In genomic region chr12:75735246-75736200, GRCm38 (mm10) we compare ENCODE assay signal across 7 mouse cellular contexts. TPM values are rescaled to one million over a fixed set of nuclear protein-coding genes. Genes with fewer than 3 reads are reported as not detected.
A peak's percentile ranks its signal among the peaks of the same experiment; 100 is the strongest.
DNase-seq lines count a peak whose midpoint lies in the region; ATAC-seq lines count a peak whose summit lies in the region.

Gene Sgpp1, minus strand, starts transcription at chr12:75735729.

- peak; percentile 93 for DNase-seq in adrenal gland, postnatal 14 days
- DNase-seq in heart, adult 11 months = peak; percentile 99
- DNase-seq in kidney, adult 11 months = peak; percentile 85
- peak; percentile 82 for DNase-seq in left cerebral cortex, postnatal 4 days
- peak; percentile 98 for DNase-seq in midbrain, embryonic 11.5 days (ENCODE audit: low spot score, missing footprints)
- peak; percentile 64 for DNase-seq in skeletal muscle tissue, adult 2 months (ENCODE audit: low read depth, low spot score)

- peak within 1 kb of the TSS; percentile 58 for H3K27ac ChIP-seq in embryonic facial prominence, embryonic 12.5 days
- H3K27ac ChIP-seq in midbrain, embryonic 11.5 days (ENCODE audit: low read depth, low read length) = peak within 1 kb of the TSS; percentile 40; the same call in 1 of the 2 replicates

- H3K9me3 ChIP-seq in embryonic facial prominence, embryonic 12.5 days = no peaks in the 10 kb centered on the region
- H3K9me3 ChIP-seq in midbrain, embryonic 11.5 days (ENCODE audit: control insufficient read depth, low read length) = no peaks in the 10 kb centered on the region

- peak within 1 kb of the TSS; percentile 66 for H3K4me3 ChIP-seq in embryonic facial prominence, embryonic 12.5 days
- peak within 1 kb of the TSS; percentile 77 for H3K4me3 ChIP-seq in midbrain, embryonic 11.5 days (ENCODE audit: low read depth, low read length)

- peak; percentile 80 for ATAC-seq in embryonic facial prominence, embryonic 12.5 days (ENCODE audit: insufficient number of reproducible peaks, insufficient read depth, low FRiP score, low TSS enrichment)
- peak; percentile 96 for ATAC-seq in midbrain, embryonic 11.5 days (ENCODE audit: low FRiP score)

- H3K36me3 ChIP-seq in embryonic facial prominence, embryonic 12.5 days = no peaks in the 10 kb centered on the region
- no peaks in the 10 kb centered on the region for H3K36me3 ChIP-seq in midbrain, embryonic 11.5 days (ENCODE audit: control insufficient read depth, insufficient read depth, low read length)

- intact Hi-C loops in left cerebral cortex, postnatal 4 days (cut with DNase I) = no loop called here

- H3K4me2 ChIP-seq in embryonic facial prominence, embryonic 12.5 days (replicated peaks) = peak within 1 kb of the TSS; percentile 87
- peak within 1 kb of the TSS; percentile 97 for H3K4me2 ChIP-seq in midbrain, embryonic 11.5 days

- WGBS in embryonic facial prominence, embryonic 12.5 days = under 1% methylated on average over 105 of the region's 105 CpGs
- under 1% methylated on average over 101 of the region's 105 CpGs for whole genome bisulfite sequencing in midbrain, embryonic 11.5 days

- H3K4me1 ChIP-seq in embryonic facial prominence, embryonic 12.5 days = peaks cover 6% of the 10 kb centered on the region
- peaks cover 9% of the 10 kb centered on the region for H3K4me1 ChIP-seq in midbrain, embryonic 11.5 days (ENCODE audit: control insufficient read depth, insufficient read depth, low read length)

- H3K9ac ChIP-seq in embryonic facial prominence, embryonic 12.5 days = peak within 1 kb of the TSS; percentile 82
- H3K9ac ChIP-seq in midbrain, embryonic 11.5 days (ENCODE audit: low read length) = peak within 1 kb of the TSS; percentile 93

- H3K27me3 ChIP-seq in embryonic facial prominence, embryonic 12.5 days = no peaks in the 10 kb centered on the region
- peaks cover 3% of the 10 kb centered on the region; the same call in 1 of the 2 replicates for H3K27me3 ChIP-seq in midbrain, embryonic 11.5 days (ENCODE audit: control insufficient read depth, insufficient read depth, low read length)

RNA-seq across cellular contexts. Expression of gene Sgpp1, which starts in this region (rescaled TPM):
- total RNA-seq in adrenal gland, postnatal 14 days (2021) = 89.2 and 93.5 TPM in 2 replicates
- polyA plus RNA-seq in embryonic facial prominence, embryonic 12.5 days (2016; fragmentation: Nextera tagmentation; extraction: Ambion mirVana) = 13.9 and 15.3 TPM in 2 replicates
- total RNA-seq in left cerebral cortex, postnatal 4 days (2021) = 10 to 100 TPM; 25.9 to 27.2 TPM
- 10.0 and 10.2 TPM in 2 replicates for polyA plus RNA-seq in midbrain, embryonic 11.5 days (2014; fragmentation: Nextera tagmentation; extraction: Ambion mirVana)

Comparison
In these comparisons a context has a peak if more than half of its experiments do, and no peak if none do; other contexts are left out.
1. Peak in every context shown above with its lines: DNase-seq, ATAC-seq, H3K4me3 ChIP-seq and H3K27ac ChIP-seq.